In genomic region chr4:86668290-86669000, GRCm38 (mm10) we compare ENCODE assay signal across 8 mouse cellular contexts. TPM values are rescaled to one million over a fixed set of nuclear protein-coding genes. Genes with fewer than 3 reads are reported as not detected.
DNase-seq lines count a peak whose midpoint lies in the region; ATAC-seq and TF ChIP-seq lines count a peak whose summit lies in the region.

No protein-coding gene starts in this region.

- peak overlapping the region; percentile 74 for H3K9ac ChIP-seq in lung, embryonic 14.5 days
- H3K9ac ChIP-seq in forebrain, embryonic 15.5 days (replicated peaks) = no peak overlapping the region
- H3K9ac ChIP-seq in liver, embryonic 12.5 days = peak overlapping the region; percentile 91
- no peak overlapping the region for H3K9ac ChIP-seq in stomach, embryonic 15.5 days

- DNase-seq in lung, embryonic 14.5 days = no peak
- DNase-seq in lung, postnatal 10 days = no peak
- DNase-seq in cerebellum, postnatal 10 days = no peak
- no peak for DNase-seq in left cerebral cortex, adult 18-20 months (ENCODE audit: low spot score in 2 of 2)
- no peak for DNase-seq in thymus, postnatal 14 days

- no peaks in the 10 kb centered on the region for H3K9me3 ChIP-seq in lung, embryonic 14.5 days (ENCODE audit: low read depth, low read length)
- H3K9me3 ChIP-seq in forebrain, embryonic 15.5 days = no peaks in the 10 kb centered on the region
- H3K9me3 ChIP-seq in liver, embryonic 12.5 days (replicated peaks) = no peaks in the 10 kb centered on the region
- H3K9me3 ChIP-seq in stomach, embryonic 15.5 days = no peaks in the 10 kb centered on the region

- H3K4me1 ChIP-seq in lung, embryonic 14.5 days (ENCODE audit: insufficient read depth) = peaks cover 20% of the 10 kb centered on the region
- H3K4me1 ChIP-seq in forebrain, embryonic 15.5 days = peaks cover 13% of the 10 kb centered on the region
- H3K4me1 ChIP-seq in liver, embryonic 12.5 days = peaks cover 93% of the 10 kb centered on the region
- H3K4me1 ChIP-seq in stomach, embryonic 15.5 days = peaks cover 19% of the 10 kb centered on the region; the same call in 1 of the 2 replicates

- no peak overlapping the region for H3K27ac ChIP-seq in lung, embryonic 14.5 days (ENCODE audit: low read depth)
- no peak overlapping the region for H3K27ac ChIP-seq in forebrain, embryonic 15.5 days (replicated peaks)
- peak overlapping the region; percentile 94 for H3K27ac ChIP-seq in liver, embryonic 12.5 days
- no peak overlapping the region for H3K27ac ChIP-seq in stomach, embryonic 15.5 days

- H3K4me3 ChIP-seq in lung, embryonic 14.5 days (ENCODE audit: low read depth, low read length) = peak overlapping the region; percentile 59
- H3K4me3 ChIP-seq in forebrain, embryonic 15.5 days = no peak overlapping the region
- H3K4me3 ChIP-seq in liver, embryonic 12.5 days = peak overlapping the region; percentile 95
- H3K4me3 ChIP-seq in stomach, embryonic 15.5 days (replicated peaks) = peak overlapping the region; percentile 73; the same call in 1 of the 2 replicates

- H3K4me2 ChIP-seq in lung, embryonic 14.5 days = peak overlapping the region; percentile 73
- H3K4me2 ChIP-seq in forebrain, embryonic 15.5 days (replicated peaks) = peak overlapping the region; percentile 82; the same call in 1 of the 2 replicates
- H3K4me2 ChIP-seq in liver, embryonic 12.5 days = peak overlapping the region; percentile 85
- H3K4me2 ChIP-seq in stomach, embryonic 15.5 days = peak overlapping the region; percentile 69

- no peak for TF ChIP-seq CTCF in lung, embryonic 14.5 days (IDR thresholded peaks at IDR 0.05; ENCODE audit: low read depth)

- 91% methylated on average over 14 of the region's 14 CpGs for WGBS in lung, embryonic 14.5 days
- 96% methylated on average over 14 of the region's 14 CpGs for WGBS in forebrain, embryonic 15.5 days
- WGBS in liver, embryonic 12.5 days (ENCODE audit: insufficient replicate concordance) = 85% methylated on average over 14 of the region's 14 CpGs
- 93% methylated on average over 14 of the region's 14 CpGs for WGBS in stomach, embryonic 15.5 days

- peaks cover 35% of the 10 kb centered on the region for H3K36me3 ChIP-seq in lung, embryonic 14.5 days (ENCODE audit: insufficient read depth)
- no peaks in the 10 kb centered on the region for H3K36me3 ChIP-seq in forebrain, embryonic 15.5 days
- H3K36me3 ChIP-seq in liver, embryonic 12.5 days = peaks cover 49% of the 10 kb centered on the region
- H3K36me3 ChIP-seq in stomach, embryonic 15.5 days = peaks cover 6% of the 10 kb centered on the region; the same call in 1 of the 2 replicates

- ATAC-seq in lung, embryonic 14.5 days (ENCODE audit: insufficient read depth) = no peak
- ATAC-seq in forebrain, embryonic 15.5 days (replicated peaks) = no peak
- ATAC-seq in liver, embryonic 12.5 days = no peak
- no peak for ATAC-seq in stomach, embryonic 15.5 days (ENCODE audit: insufficient read depth, low FRiP score, low read depth)

- H3K27me3 ChIP-seq in lung, embryonic 14.5 days (ENCODE audit: insufficient read depth, low read length) = no peaks in the 10 kb centered on the region
- H3K27me3 ChIP-seq in forebrain, embryonic 15.5 days = no peaks in the 10 kb centered on the region
- no peaks in the 10 kb centered on the region for H3K27me3 ChIP-seq in liver, embryonic 12.5 days (replicated peaks)
- no peaks in the 10 kb centered on the region for H3K27me3 ChIP-seq in stomach, embryonic 15.5 days (replicated peaks)

RNA-seq across cellular contexts. Expression of gene Plin2, which starts 1.4 kb away (rescaled TPM):
- polyA plus RNA-seq in lung, embryonic 14.5 days (2014; fragmentation: Nextera tagmentation; extraction: Ambion mirVana) = 102 and 104 TPM in 2 replicates
- polyA plus RNA-seq in forebrain, embryonic 15.5 days (2015; fragmentation: Nextera tagmentation; extraction: Ambion mirVana) = 39.9 and 40.7 TPM in 2 replicates
- 129 and 134 TPM in 2 replicates for polyA plus RNA-seq in liver, embryonic 12.5 days (2016; fragmentation: Nextera tagmentation; extraction: Ambion mirVana)
- polyA plus RNA-seq in stomach, embryonic 15.5 days (2015; fragmentation: Nextera tagmentation; extraction: Ambion mirVana) = 76.3 and 82.3 TPM in 2 replicates
- total RNA-seq in left cerebral cortex, adult 18-20 months (2021) = 10 to 100 TPM in 1 of 2 experiments, 1 to 10 TPM in 1; 9.4 to 12.4 TPM

RNA-seq across cellular contexts. Expression of gene Haus6, which starts 56.6 kb away (rescaled TPM):
- polyA plus RNA-seq in lung, embryonic 14.5 days (2014; fragmentation: Nextera tagmentation; extraction: Ambion mirVana) = 27.7 and 28.9 TPM in 2 replicates
- 12.1 and 12.3 TPM in 2 replicates for polyA plus RNA-seq in forebrain, embryonic 15.5 days (2015; fragmentation: Nextera tagmentation; extraction: Ambion mirVana)
- 20.4 and 21.2 TPM in 2 replicates for polyA plus RNA-seq in liver, embryonic 12.5 days (2016; fragmentation: Nextera tagmentation; extraction: Ambion mirVana)
- polyA plus RNA-seq in stomach, embryonic 15.5 days (2015; fragmentation: Nextera tagmentation; extraction: Ambion mirVana) = 14.4 and 14.5 TPM in 2 replicates
- total RNA-seq in left cerebral cortex, adult 18-20 months (2021) = 10 to 100 TPM in 1 of 2 experiments, 1 to 10 TPM in 1; 6.8 to 10.9 TPM

Comparison
In these comparisons a context has a peak if more than half of its experiments do, and no peak if none do; other contexts are left out.
1. H3K9ac ChIP-seq: peak in lung, embryonic 14.5 days (single experiment) and liver, embryonic 12.5 days (single experiment); none in forebrain, embryonic 15.5 days (single experiment) and stomach, embryonic 15.5 days (single experiment).
2. Peak in every context shown above with its lines, with median percentiles within 50 percentile points of each other: H3K4me2 ChIP-seq.